Mouse (Mus musculus) megakaryocyte-erythroid progenitor cell, adult 5-6 weeks (primary cell): ENCODE results near the gene Suco. TPM values are rescaled to one million over a fixed set of nuclear protein-coding genes. Genes with fewer than 3 reads are reported as not detected.
A peak's percentile ranks its signal among the peaks of the same experiment; 100 is the strongest.

Source experiments
- ATAC-seq: replicated peaks from 2 replicates; pipeline ENCODE4 v1.8.0; 2016; ENCODE audit warnings: mild to moderate bottlenecking, inconsistent platforms; ENCODE audit not compliant: severe bottlenecking, poor library complexity, low FRiP score, low TSS enrichment
- total RNA-seq, 2 experiments: library from RNA; stranded (forward) in 1 of 2; stranded (reverse) in 1 of 2; fragments of 200-1000, 215-1000 nt in 1 of 2; fragments of >200 nt in 1 of 2; fragmentation: Nextera tagmentation in 1 of 2; gene quantifications; 2 replicates each; pipeline ENCODE4 v1.2.3; 2014 to 2017

Gene Suco
- total RNA-seq, 2 experiments from 2014 or later = 18.0 to 46.6 TPM

GRCm38 (mm10) chr1:161896130-161896529 lies 19.6 kb upstream of the Suco start:
- ATAC-seq = no peak

DNA sequence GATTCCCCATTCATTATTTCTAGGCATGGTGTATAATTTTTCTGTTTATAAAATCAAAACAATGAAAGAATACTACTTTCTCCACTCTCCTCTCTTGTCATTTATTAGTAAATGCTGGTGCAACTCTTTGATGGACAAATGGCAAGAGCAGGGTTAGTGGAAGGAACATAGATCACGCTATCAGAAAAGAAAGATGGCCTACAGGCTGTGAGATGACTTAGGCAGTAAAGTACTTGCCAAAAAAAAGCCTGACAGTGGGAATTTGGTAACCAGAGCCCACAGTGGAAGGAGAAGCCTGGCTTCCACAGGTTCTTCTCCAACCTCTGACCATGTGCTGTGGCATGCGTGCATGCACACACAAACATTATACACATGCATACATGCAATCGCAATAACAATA lies 18.5 kb upstream of the Suco start:
- no peak for ATAC-seq

GRCm38 (mm10) chr1:161894553-161894952 lies 18.1 kb upstream of the Suco start:
- peak; percentile 99 for ATAC-seq

DNA sequence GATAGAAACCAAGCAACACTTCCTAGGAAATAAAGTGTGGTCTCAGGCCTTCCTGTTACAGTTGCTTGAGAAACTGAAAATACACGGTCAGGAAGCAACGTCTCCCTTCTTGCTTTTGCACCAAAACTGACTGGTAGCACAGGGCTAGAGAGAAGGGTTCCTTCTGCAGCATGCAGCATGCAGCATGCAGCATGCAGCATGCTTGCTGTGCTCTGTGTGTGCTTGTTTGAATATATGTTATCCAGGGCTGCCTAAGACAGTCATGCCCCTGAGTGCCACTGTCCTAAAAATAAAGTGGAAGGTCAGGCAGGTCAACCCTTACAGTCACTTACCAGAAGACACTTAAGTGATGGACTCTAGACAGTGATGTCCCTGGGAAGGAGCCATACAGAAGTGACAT lies 17.6 kb upstream of the Suco start:
- ATAC-seq = peak; percentile 62

DNA sequence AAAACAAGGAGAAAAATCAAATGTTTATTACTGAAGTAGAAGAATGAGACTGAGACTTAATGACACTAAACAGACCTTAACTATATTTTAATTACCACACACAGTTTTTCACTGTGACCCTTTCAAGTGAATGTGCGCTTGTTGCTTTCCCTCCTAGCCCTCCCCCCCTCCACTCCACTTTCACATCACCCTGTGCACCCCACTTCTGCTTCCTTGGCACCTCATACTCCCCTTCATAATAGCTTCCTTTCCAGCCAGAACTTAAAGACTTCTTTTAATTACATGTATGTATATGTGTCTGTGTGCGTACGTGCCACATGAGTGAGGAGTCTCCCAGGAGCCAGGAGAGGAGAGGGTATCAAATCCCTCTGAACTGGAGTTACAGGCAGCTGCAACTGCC lies 12.3 kb upstream of the Suco start:
- ATAC-seq = no peak

GRCm38 (mm10) chr1:161887679-161888260 lies 11.3 kb upstream of the Suco start:
- ATAC-seq = peak; percentile 76

DNA sequence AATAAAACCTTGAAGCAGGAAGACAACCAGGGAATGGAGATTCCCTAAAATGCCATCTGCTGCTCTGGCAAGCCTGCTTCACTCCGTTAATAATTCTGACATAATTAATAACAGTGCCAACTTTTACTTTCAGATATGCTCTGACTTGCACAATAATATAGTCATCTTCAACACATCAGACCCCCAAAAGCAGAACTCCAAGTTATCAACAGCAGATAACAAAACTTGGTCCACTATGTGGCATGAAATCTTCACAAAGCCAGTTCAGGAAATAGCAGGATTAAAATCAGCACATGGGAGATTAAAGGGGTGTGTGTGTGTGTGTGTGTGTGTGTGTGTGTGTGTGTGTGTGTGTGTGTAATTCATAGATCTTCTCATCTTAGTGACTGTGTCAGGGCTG lies 9.3 kb upstream of the Suco start:
- ATAC-seq = no peak

DNA sequence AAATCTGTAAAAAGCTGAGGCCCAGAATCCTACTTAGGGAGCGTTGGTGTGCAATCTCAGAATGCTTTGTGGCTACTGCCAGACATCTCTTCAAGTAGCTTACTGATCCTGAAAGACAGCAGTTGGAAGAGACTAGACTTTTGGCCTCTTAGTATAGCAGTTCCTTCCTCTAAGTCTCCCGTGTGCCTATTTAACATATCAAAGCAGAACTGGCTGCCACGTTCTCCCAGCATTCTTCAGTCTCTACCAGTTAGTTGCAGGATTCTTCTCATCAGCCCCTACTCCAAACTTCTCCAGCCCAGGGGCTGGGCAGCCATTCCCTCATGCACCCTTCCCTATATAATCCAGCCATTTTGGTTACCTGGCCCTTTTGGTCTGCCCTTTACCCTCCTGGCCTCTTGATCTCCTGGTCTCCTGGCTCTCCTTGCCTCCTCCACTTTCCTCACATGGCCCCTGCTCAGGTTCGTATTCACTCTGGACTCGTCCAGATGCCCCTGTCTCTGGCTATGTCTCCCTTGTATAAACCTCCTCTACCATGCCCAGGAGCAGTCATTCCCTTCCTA lies 1.2 kb upstream of the Suco start:
- 0 out of 2 replicates have a peak, but pooled peaks have one; percentile 3 for ATAC-seq

GRCm38 (mm10) chr1:161875706-161876552 lies 553 bp downstream of the Suco start:
- ATAC-seq = peak; percentile 24

- ATAC-seq = peak; percentile 78
These were observed 7.1 kb downstream of the Suco start for GRCm38 (mm10) chr1:161869422-161869821.

DNA sequence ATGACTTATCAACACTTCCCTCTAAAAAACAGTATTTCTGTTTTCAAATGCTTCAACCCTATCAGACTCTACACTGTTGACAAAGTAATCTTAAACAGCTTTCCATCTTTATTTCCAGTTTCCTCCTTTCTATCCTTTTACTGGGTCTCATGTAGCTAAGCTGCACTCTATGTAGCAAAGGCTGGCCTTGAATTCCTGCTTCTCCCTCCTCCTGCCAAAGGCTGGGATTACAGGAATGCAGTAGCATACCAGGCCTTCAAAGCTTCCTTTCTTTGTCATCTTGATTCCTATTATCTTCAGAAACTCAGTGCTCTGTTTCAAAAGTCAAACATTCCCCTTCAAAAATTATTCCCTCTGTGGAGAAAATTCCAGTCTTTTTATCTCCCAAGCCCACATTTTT lies 8.1 kb downstream of the Suco start:
- no peak for ATAC-seq

GRCm38 (mm10) chr1:161863742-161864141 lies 12.7 kb downstream of the Suco start:
- peak; percentile 14; the same call in 1 of the 2 replicates for ATAC-seq

GRCm38 (mm10) chr1:161859248-161859647 lies 17.2 kb downstream of the Suco start:
- ATAC-seq = no peak

DNA sequence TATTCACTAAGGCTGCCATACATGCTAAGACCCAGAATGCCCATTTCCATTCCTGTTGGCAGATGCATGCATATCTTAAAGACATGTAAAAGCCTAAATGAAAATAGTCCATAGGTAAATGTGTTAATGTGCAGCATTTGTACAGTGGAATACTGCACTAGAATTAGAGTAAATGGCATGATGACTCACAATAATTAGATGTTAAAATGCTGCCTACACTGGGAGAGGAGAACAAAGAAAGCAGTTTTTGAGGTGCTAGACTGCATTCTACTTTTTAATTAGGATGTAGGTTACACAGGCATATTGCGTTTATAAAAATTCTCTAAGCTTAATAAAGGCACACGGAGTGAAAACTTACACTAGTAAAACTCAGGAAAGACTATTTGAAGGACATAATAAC lies 49.8 kb downstream of the Suco start:
- ATAC-seq = no peak

- ATAC-seq = peak; percentile 32; the same call in 1 of the 2 replicates
These were observed 67.1 kb downstream of the Suco start for GRCm38 (mm10) chr1:161809428-161809827.

GRCm38 (mm10) chr1:161808980-161809379 lies 67.5 kb downstream of the Suco start:
- no peak for ATAC-seq

GRCm38 (mm10) chr1:161804541-161804971 lies 71.9 kb downstream of the Suco start:
- ATAC-seq = peak; percentile 33; the same call in 1 of the 2 replicates

- no peak for ATAC-seq
These were observed 75.2 kb downstream of the Suco start for GRCm38 (mm10) chr1:161801321-161801720.

GRCm38 (mm10) chr1:161800256-161800655 lies 76.2 kb downstream of the Suco start:
- ATAC-seq = no peak

DNA sequence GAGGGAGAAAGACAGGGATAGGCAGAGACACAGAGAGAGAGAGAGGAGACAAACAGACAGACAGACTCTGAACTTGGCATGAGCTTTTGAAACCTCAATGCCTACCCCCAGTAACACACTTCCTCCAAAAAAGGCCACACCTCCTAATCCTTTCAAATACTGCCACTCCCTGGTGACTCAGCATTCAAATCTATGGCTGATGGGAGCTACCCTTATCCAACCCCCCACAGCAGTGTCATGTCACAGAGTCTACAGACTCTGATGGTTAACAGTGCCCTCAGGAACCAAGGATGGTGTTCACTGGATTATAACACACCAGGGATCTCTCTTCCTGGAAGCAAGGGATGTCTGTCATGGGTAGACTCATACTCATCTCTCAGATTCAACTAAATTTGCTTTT lies 76.7 kb downstream of the Suco start:
- peak; percentile 54; the same call in 1 of the 2 replicates for ATAC-seq
